Mouse (Mus musculus) fat pad, adult 2 months (tissue): ENCODE data around the gene Fam102a.

Experiments used
- DNase-seq: peaks from one replicate; pipeline ENCODE4 v3.0.0-alpha.2; 2011; ENCODE audit warnings: low read depth, low spot score; ENCODE audit errors: extremely low read depth

Fam102a gene

GRCm38 (mm10) chr2:32541986-32542573 is 6.9 kb downstream of the Fam102a start:
- no peak for DNase-seq

GRCm38 (mm10) chr2:32543031-32543449 is 7.9 kb downstream of the Fam102a start:
- no peak for DNase-seq

GRCm38 (mm10) chr2:32546951-32547350 is 11.8 kb downstream of the Fam102a start:
- DNase-seq = no peak

GRCm38 (mm10) chr2:32547380-32547779 is 12.2 kb downstream of the Fam102a start:
- no peak for DNase-seq

- DNase-seq = no peak
Measured at GRCm38 (mm10) chr2:32547964-32548739, 13.0 kb downstream of the Fam102a start.

- DNase-seq = no peak
Measured at GRCm38 (mm10) chr2:32549171-32549570, 14.0 kb downstream of the Fam102a start.

- no peak for DNase-seq
Measured at GRCm38 (mm10) chr2:32549764-32550163, 14.6 kb downstream of the Fam102a start.

- DNase-seq = no peak
Measured at GRCm38 (mm10) chr2:32551236-32551635, 16.1 kb downstream of the Fam102a start.

- DNase-seq = no peak
Measured at GRCm38 (mm10) chr2:32553592-32554148, 18.5 kb downstream of the Fam102a start.

GRCm38 (mm10) chr2:32555484-32555883 is 20.4 kb downstream of the Fam102a start:
- DNase-seq = peak; percentile 86

- no peak for DNase-seq
Measured at GRCm38 (mm10) chr2:32556019-32556418, 20.9 kb downstream of the Fam102a start.

- no peak for DNase-seq
Measured at GRCm38 (mm10) chr2:32559570-32559969, 24.4 kb downstream of the Fam102a start.

- no peak for DNase-seq
Measured at GRCm38 (mm10) chr2:32566536-32567063, 31.5 kb downstream of the Fam102a start.

- DNase-seq = no peak
Measured at GRCm38 (mm10) chr2:32568149-32568548, 33.0 kb downstream of the Fam102a start.

- no peak for DNase-seq
Measured at GRCm38 (mm10) chr2:32568941-32569340, 33.8 kb downstream of the Fam102a start.

- DNase-seq = peak; percentile 43
Measured at GRCm38 (mm10) chr2:32570698-32571494, 35.8 kb downstream of the Fam102a start, which contains the start of gene Dpm2. TSS of gene Dpm2 (plus strand) at chr2:32570858.

GRCm38 (mm10) chr2:32572196-32572595 is 37.1 kb downstream of the Fam102a start:
- no peak for DNase-seq

GRCm38 (mm10) chr2:32574497-32574896 is 39.4 kb downstream of the Fam102a start, which contains the start of gene Pip5kl1:
TSS of gene Pip5kl1 (plus strand) at chr2:32574797.
- no peak for DNase-seq

GRCm38 (mm10) chr2:32574901-32575585 is 39.9 kb downstream of the Fam102a start:
- no peak for DNase-seq

- DNase-seq = no peak
Measured at GRCm38 (mm10) chr2:32575586-32576160, 40.5 kb downstream of the Fam102a start, which contains the start of gene 9430097D07Rik. TSS of gene 9430097D07Rik (minus strand) at chr2:32575684.
